Mouse (Mus musculus): ENCODE results near the gene Sms. TPM values are rescaled to one million over a fixed set of nuclear protein-coding genes. Genes with fewer than 3 reads are reported as not detected.

Gene Sms
- polyA plus RNA-seq, 1 experiment from 2014 or later, result 28.8 TPM

DNA sequence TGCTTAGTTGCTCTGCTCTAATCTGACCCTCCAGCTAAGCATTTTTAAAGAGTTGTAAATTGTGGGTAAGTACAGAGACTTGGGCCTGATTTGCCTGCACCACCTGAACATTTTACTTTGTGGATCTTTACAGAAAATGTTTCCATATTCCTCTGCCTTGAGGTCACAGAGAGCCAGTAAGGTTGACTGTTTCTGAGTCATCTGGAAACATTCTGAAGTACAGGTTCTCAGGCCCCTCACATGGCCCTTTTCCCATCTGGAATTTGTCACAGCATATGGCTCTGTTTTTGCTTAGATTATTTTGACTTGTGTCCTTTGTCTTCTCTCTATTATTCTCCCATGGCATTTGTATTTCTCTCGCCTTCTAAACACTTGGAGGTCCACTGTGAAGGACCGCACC lies 10.2 kb downstream of the Sms start:
- Histone ChIP-seq H3K9ac (ENCODE audit: low read depth, low read length) (no peak overlapping the region), H3K9me3 (ENCODE audit: control insufficient read depth) (no peaks in the 10 kb centered on the region), H3K36me3 (ENCODE audit: control insufficient read depth, insufficient read depth) (no peaks in the 10 kb centered on the region), H3K4me2 (replicated peaks; ENCODE audit: low read depth) (no peak overlapping the region), H3K4me1 (replicated peaks; ENCODE audit: control insufficient read depth, insufficient read depth, low read length) (no peaks in the 10 kb centered on the region), H3K27me3 (replicated peaks; ENCODE audit: control insufficient read depth, insufficient read depth, low read length) (no peaks in the 10 kb centered on the region), H3K4me3 (ENCODE audit: low read depth, low read length) (no peak overlapping the region), H3K27ac (ENCODE audit: low read depth, low read length) (no peak overlapping the region)
- no peak for TF ChIP-seq CTCF (IDR thresholded peaks at IDR 0.05; ENCODE audit: low read depth)
- 87% methylated on average over 2 of the region's 2 CpGs for WGBS
- ATAC-seq, result no peak

DNA sequence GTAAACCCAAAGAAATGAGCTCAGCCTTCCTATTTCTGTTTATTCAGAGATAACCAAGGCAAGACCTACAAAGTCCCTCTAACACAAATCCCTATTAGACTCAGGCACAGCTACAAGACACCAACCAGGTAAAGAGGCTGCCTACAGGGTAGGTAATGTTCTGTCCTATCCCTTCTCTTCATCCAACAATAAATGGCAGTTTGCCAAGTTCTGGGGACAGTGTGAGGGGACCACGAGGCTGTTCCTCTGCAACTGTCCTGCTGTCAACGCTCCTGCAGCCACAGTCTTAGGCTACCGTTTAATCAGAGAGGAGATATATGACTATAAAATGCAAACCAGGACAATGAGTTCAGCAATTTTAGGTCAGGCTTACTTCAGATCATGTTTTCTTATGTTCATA lies 14.8 kb downstream of the Sms start:
- H3K36me3 ChIP-seq (ENCODE audit: control insufficient read depth, insufficient read depth), result no peaks in the 10 kb centered on the region
- H3K4me3 ChIP-seq (ENCODE audit: low read depth, low read length), result no peak overlapping the region
- 50% methylated on average over 3 of the region's 3 CpGs for WGBS
- no peak overlapping the region for H3K9ac ChIP-seq (ENCODE audit: low read depth, low read length)
- ATAC-seq, result no peak
- no peak overlapping the region for H3K4me2 ChIP-seq (replicated peaks; ENCODE audit: low read depth)
- H3K27me3 ChIP-seq (replicated peaks; ENCODE audit: control insufficient read depth, insufficient read depth, low read length), result no peaks in the 10 kb centered on the region
- no peaks in the 10 kb centered on the region for H3K4me1 ChIP-seq (replicated peaks; ENCODE audit: control insufficient read depth, insufficient read depth, low read length)
- no peak for TF ChIP-seq CTCF (IDR thresholded peaks at IDR 0.05; ENCODE audit: low read depth)
- no peak overlapping the region for H3K27ac ChIP-seq (ENCODE audit: low read depth, low read length)
- no peaks in the 10 kb centered on the region for H3K9me3 ChIP-seq (ENCODE audit: control insufficient read depth)

DNA sequence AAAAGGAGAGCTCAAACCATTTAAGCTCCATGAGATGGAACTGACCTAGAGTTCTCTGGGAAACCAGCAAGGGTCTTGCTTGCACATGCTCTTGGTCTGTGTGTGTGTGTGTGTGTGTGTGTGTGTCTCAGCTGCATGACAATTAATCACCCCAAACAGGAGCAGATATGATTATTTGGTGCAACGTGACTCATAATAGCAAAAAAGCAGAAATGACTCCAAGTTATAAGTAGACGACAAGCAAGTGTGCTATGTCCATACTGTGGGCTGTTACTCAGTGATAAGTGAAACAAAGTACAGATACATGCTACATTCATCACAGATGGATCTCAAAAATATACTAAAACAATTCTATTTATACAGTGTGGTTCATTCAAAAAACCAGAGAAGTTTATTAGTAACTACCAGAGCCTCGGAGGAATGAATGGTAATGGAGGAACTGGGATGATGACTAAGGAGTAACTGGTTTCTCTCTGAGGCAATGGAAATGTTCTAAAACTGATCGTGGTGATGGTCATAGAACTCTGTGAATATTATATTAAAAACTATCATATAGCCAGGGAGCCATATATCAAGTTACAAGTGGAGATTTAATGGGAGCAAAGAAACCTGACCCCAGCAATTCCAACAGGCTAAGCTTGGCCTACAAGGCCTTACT lies 15.8 kb downstream of the Sms start:
- 71% methylated on average over 4 of the region's 4 CpGs for WGBS

DNA sequence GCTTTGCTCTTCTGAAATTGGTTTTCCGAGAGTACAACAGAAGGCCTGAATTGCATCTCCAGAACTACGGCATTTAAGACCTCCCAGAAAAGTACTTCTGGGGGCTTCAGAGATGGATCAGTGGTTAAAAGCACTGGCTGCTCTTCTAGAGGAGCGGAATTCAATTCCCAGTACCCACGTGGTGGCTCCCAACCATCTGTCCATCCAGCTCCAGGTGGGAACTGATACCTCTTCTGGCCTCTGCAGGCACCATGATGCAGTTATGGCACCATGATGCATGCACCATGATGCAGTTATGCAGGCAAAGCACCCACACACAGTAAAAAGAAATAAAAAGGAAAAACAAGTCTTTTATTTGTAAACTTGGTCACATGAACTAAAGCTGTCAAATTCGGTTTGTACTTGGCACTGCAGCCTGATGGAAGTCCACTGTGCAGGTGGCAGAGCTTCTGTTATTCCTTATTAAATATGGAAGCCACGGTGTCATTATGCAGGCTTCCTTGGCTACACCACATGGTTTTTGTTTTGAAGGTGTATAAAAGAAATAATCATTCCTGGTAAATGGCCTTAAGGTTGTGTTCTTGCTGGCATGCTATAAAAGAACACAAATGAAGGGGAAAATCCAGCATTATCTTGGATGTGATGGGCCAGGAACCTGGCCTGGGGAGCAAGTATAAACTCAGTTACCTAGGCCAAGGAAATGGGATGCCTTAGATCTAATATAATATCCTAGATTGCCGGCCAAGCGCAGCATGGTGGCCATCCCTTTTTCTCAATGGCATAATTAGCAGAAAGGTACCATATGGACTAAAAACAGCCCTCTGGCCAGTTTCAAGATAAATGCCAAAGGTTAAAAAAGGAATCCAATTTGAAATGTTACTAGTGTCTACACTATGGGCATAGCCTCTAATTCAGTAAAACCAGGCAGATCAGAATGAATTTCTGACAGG lies 20.1 kb downstream of the Sms start:
- H3K27me3 ChIP-seq (replicated peaks; ENCODE audit: control insufficient read depth, insufficient read depth, low read length), result no peaks in the 10 kb centered on the region
- no peak overlapping the region for H3K9ac ChIP-seq (ENCODE audit: low read depth, low read length)
- no peak for TF ChIP-seq CTCF (IDR thresholded peaks at IDR 0.05; ENCODE audit: low read depth)
- H3K4me1 ChIP-seq (replicated peaks; ENCODE audit: control insufficient read depth, insufficient read depth, low read length), result no peaks in the 10 kb centered on the region
- H3K9me3 ChIP-seq (ENCODE audit: control insufficient read depth), result no peaks in the 10 kb centered on the region
- ATAC-seq, result no peak
- no peak overlapping the region for H3K27ac ChIP-seq (ENCODE audit: low read depth, low read length)
- WGBS, result 85% methylated on average over 8 of the region's 8 CpGs
- no peak overlapping the region for H3K4me3 ChIP-seq (ENCODE audit: low read depth, low read length)
- H3K4me2 ChIP-seq (replicated peaks; ENCODE audit: low read depth), result no peak overlapping the region
- H3K36me3 ChIP-seq (ENCODE audit: control insufficient read depth, insufficient read depth), result no peaks in the 10 kb centered on the region

More for the DNA sequence above, 15.8 kb downstream of the Sms start:
- ATAC-seq, result no peak
- H3K4me1 ChIP-seq (replicated peaks; ENCODE audit: control insufficient read depth, insufficient read depth, low read length), result no peaks in the 10 kb centered on the region
- H3K4me2 ChIP-seq (replicated peaks; ENCODE audit: low read depth), result no peak overlapping the region
- no peak overlapping the region for H3K9ac ChIP-seq (ENCODE audit: low read depth, low read length)
- no peaks in the 10 kb centered on the region for H3K27me3 ChIP-seq (replicated peaks; ENCODE audit: control insufficient read depth, insufficient read depth, low read length)
- no peak for TF ChIP-seq CTCF (IDR thresholded peaks at IDR 0.05; ENCODE audit: low read depth)
- no peak overlapping the region for H3K4me3 ChIP-seq (ENCODE audit: low read depth, low read length)
- no peaks in the 10 kb centered on the region for H3K36me3 ChIP-seq (ENCODE audit: control insufficient read depth, insufficient read depth)
- no peak overlapping the region for H3K27ac ChIP-seq (ENCODE audit: low read depth, low read length)
- H3K9me3 ChIP-seq (ENCODE audit: control insufficient read depth), result no peaks in the 10 kb centered on the region

DNA sequence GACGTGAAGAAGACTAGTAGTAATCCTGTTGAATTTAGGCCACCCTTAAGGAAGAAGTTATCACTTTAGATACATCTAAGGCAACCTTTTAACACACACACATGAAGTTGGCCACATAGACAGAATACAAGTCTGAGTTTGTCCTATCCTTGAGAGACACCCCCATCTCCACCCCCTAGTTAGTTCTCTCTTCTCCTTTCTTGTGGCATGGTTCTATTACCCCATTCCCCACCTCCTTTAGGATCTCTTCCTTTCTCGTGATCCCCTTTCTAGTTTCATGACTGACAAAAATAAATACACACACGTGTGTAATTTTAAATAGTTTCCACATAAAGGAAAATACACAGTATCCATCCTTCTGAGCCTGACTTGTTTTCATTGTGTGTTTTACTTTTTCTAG lies 23.3 kb downstream of the Sms start:
- H3K36me3 ChIP-seq (ENCODE audit: control insufficient read depth, insufficient read depth), result no peaks in the 10 kb centered on the region
- no peak for TF ChIP-seq CTCF (IDR thresholded peaks at IDR 0.05; ENCODE audit: low read depth)
- no peak overlapping the region for H3K27ac ChIP-seq (ENCODE audit: low read depth, low read length)
- no peak overlapping the region for H3K4me2 ChIP-seq (replicated peaks; ENCODE audit: low read depth)
- H3K9me3 ChIP-seq (ENCODE audit: control insufficient read depth), result no peaks in the 10 kb centered on the region
- H3K4me1 ChIP-seq (replicated peaks; ENCODE audit: control insufficient read depth, insufficient read depth, low read length), result no peaks in the 10 kb centered on the region
- H3K4me3 ChIP-seq (ENCODE audit: low read depth, low read length), result no peak overlapping the region
- no peak overlapping the region for H3K9ac ChIP-seq (ENCODE audit: low read depth, low read length)
- WGBS, result 84% methylated on average over 3 of the region's 3 CpGs
- ATAC-seq, result no peak
- no peaks in the 10 kb centered on the region for H3K27me3 ChIP-seq (replicated peaks; ENCODE audit: control insufficient read depth, insufficient read depth, low read length)

DNA sequence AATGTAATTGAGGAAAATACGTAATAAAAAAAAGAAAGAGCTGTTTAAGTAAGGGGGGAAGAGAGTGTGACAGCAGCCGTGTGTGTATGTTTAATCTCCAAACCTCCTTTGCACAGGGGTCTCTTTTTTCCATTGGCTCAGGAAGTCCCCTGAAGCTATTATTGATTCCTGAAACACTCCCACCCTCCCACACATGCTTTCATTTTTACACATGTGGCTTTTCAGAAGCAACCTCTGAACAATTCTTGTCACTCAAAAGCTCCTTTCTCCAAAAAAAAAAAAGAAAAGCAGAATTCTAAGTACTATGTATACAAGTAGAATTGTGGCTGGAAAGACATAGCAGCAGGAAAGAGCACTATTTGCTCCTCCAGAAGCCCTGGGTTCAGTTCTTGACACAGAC lies 24.0 kb downstream of the Sms start:
- no peaks in the 10 kb centered on the region for H3K4me1 ChIP-seq (replicated peaks; ENCODE audit: control insufficient read depth, insufficient read depth, low read length)
- no peak overlapping the region for H3K27ac ChIP-seq (ENCODE audit: low read depth, low read length)
- no peaks in the 10 kb centered on the region for H3K36me3 ChIP-seq (ENCODE audit: control insufficient read depth, insufficient read depth)
- no peaks in the 10 kb centered on the region for H3K27me3 ChIP-seq (replicated peaks; ENCODE audit: control insufficient read depth, insufficient read depth, low read length)
- H3K4me3 ChIP-seq (ENCODE audit: low read depth, low read length), result no peak overlapping the region
- ATAC-seq, result no peak
- TF ChIP-seq CTCF (IDR thresholded peaks at IDR 0.05; ENCODE audit: low read depth), result no peak
- WGBS, result 75% methylated on average over 2 of the region's 2 CpGs
- H3K9me3 ChIP-seq (ENCODE audit: control insufficient read depth), result no peaks in the 10 kb centered on the region
- no peak overlapping the region for H3K4me2 ChIP-seq (replicated peaks; ENCODE audit: low read depth)
- no peak overlapping the region for H3K9ac ChIP-seq (ENCODE audit: low read depth, low read length)

All from intestine, postnatal 0 days (tissue).